Mouse (Mus musculus) gastrocnemius, adult 8-10 months (tissue): Measurements from ENCODE around the gene Adgrf5. TPM values are rescaled to one million over a fixed set of nuclear protein-coding genes. Genes with fewer than 3 reads are reported as not detected.

Experiments used
- DNase-seq, 2 experiments: peaks; one replicate each; pipeline ENCODE4 v3.0.0; 2022; ENCODE audit warnings: low spot score in 2 of 2
- total RNA-seq, 4 experiments: library from RNA; stranded (reverse); gene quantifications; 2 replicates each; pipeline ENCODE4 v1.2.4; 2022

Gene Adgrf5
- total RNA-seq, 4 experiments from 2014 or later: 52.7 to 77.3 (median 63.6) TPM

- DNase-seq: no peak
Observed at GRCm38 (mm10) chr17:43376527-43376926, 16.3 kb downstream of the Adgrf5 start.

DNA sequence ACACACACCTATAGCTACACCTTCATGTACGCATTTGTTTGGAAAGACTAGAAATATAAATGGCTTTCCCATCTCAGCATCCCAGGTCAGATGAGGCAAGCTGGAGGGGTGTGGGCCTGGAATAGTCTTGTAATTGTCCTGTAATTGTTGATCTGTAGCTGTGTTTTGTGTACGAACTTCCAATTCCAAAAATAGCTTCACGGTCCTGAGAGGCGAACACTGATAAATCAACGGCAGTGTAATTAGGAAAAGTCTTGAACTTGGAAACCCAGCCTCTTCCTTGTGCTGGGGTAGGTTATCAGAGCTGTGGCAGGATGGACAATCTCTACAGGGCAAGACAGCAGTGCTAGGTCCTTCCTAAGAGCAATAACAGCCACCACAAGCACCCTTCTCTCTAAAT is 18.5 kb downstream of the Adgrf5 start:
- DNase-seq: no peak

- no peak for DNase-seq
Observed at GRCm38 (mm10) chr17:43386331-43386730, 26.1 kb downstream of the Adgrf5 start.

DNA sequence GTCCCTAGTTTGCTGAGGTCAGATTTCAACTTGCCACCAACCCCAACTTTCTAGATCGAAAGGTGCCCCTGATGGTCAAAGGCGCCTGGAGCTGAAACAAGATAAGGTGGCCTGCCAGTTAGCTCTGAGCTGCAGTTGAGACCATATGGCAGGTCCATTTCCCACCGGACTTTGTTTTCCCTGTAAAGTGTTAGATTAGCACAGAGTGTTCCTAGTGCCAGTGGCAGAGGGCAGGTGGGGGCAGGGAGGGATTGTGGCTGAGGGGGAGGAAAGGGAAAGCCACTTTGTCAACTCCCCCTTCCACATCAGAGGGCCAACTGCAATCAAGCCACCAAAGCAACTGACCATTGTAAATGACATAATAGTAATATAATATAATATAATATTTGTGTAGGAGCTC is 26.9 kb downstream of the Adgrf5 start:
- DNase-seq: no peak

GRCm38 (mm10) chr17:43389256-43389655 is 29.0 kb downstream of the Adgrf5 start:
- no peak for DNase-seq

DNA sequence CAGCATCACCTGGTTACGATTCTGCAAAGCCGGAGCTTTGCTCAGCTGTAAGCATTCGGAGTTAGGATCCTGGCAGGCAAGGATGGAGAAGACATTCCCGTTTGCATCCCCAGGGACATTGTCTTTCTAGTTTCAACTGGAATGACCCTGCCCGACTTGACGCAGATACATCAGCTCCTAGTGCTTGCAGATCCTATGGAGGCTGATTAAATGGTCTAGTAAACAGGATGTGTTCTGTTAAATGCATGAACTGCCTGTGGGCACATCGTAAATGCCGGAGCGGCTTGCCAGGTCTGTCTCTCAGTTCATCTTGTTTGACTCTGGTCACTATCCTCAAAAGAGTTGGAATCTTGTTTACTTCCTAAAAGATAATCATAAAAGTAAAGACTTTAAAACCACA is 31.9 kb downstream of the Adgrf5 start:
- DNase-seq: no peak

- no peak for DNase-seq
Observed at GRCm38 (mm10) chr17:43393669-43394068, 33.4 kb downstream of the Adgrf5 start.

- no peak for DNase-seq
Observed at GRCm38 (mm10) chr17:43395400-43396258, 35.4 kb downstream of the Adgrf5 start.

GRCm38 (mm10) chr17:43398612-43399011 is 38.4 kb downstream of the Adgrf5 start:
- no peak for DNase-seq

- no peak for DNase-seq
Observed at GRCm38 (mm10) chr17:43399151-43399550, 38.9 kb downstream of the Adgrf5 start.

DNA sequence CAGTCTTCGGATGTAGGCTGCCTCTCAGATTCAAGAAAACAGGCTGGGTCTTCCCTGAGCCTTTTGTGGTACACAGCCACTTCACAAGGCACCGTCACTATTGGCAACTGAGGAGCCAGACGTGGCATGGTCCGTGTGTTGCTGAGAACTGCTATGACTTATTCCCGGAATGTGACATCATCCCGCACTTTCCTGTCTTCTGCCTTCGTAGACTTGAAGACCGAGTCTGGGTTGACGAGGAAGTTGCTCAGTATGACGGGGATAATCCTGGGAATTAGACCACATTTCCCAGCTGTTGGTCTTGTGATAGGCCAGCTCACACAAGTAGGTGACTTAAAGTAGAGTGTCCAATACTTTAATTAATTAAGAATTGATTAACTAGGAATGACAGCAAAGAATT is 40.2 kb downstream of the Adgrf5 start:
- DNase-seq: no peak

GRCm38 (mm10) chr17:43403851-43404250 is 43.6 kb downstream of the Adgrf5 start:
- DNase-seq: no peak

DNA sequence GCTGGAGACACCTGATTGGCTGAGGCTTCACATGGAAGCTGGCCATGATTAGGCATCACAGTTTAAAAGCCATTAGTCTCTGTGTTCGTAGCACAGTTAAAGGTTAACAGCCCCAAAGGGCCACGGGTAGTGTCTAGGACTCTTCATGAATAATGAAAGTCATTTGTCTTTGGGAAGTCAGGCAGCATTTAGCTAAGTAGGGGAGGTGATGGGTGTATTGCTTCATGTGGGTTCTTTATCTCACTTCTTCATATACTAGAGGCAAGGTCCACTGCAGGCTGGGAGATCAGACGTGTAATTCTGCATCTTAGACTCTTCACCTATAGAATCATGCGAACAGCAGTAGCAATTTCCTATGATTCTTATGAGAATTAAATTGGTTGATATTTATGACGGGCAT is 44.2 kb downstream of the Adgrf5 start:
- no peak for DNase-seq

- DNase-seq: no peak
Observed at GRCm38 (mm10) chr17:43406321-43406720, 46.1 kb downstream of the Adgrf5 start.

DNA sequence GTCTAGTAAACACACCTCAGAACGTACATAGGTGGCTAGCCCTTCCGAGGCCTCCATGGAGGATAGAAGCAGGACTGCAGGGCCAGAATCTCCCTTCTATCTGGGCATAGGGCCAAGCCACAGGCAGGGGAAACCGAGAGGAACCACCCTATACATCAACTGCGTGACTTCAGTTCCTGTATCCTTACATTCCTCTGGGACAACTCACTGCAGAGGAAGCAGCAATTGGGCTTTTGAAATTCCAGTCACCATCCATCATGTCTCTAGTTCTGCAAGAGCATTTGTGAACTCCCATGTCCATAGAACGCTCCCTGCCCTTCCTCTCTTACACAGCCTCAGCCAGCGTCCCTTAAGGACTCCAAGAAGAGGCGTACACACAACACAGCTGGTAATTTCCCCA is 47.3 kb downstream of the Adgrf5 start:
- no peak for DNase-seq

- DNase-seq: no peak
Observed at GRCm38 (mm10) chr17:43413182-43413581, 52.9 kb downstream of the Adgrf5 start.

GRCm38 (mm10) chr17:43419204-43419603 is 59.0 kb downstream of the Adgrf5 start:
- DNase-seq: no peak

- DNase-seq: no peak
Observed at GRCm38 (mm10) chr17:43420381-43420780, 60.1 kb downstream of the Adgrf5 start.

DNA sequence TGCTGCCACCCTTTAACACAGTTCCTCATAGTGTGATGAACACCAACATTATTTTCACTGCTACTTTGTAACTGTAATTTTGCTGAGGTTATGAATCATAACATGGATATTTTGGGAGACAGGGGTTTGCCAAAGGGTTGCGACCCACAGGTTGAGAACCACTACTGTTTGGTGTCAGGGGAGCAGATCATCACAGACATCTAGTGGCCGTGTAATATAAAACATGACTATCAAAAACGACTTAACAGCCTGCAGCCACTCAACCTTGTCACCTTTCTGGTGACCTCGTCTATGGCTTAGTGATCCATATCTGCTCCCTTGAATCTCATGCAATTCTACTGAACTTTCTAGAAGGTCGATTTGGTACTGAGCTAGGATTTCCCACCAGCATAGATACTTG is 63.7 kb downstream of the Adgrf5 start:
- no peak for DNase-seq

DNA sequence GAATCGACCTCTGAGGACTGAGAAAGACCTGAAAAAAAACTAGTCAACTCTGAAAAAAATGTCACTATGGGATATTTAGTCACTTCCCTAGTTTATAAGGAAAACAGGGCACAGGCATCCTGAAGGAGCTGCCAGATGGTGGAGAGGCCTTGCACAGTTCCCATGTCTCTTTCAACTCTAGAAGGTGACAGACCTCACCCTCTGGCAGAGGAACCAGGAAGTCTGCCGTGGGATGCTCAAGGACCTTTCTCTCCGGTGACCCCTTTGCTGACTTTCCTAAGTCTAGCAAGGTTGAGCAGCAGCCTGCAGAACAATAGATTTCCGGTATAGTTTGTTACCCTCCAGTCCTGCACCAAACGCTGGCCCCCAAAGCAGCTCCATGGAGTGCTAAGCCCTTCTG is 71.4 kb downstream of the Adgrf5 start:
- no peak for DNase-seq

- no peak for DNase-seq
Observed at GRCm38 (mm10) chr17:43434485-43434884, 74.2 kb downstream of the Adgrf5 start.

DNA sequence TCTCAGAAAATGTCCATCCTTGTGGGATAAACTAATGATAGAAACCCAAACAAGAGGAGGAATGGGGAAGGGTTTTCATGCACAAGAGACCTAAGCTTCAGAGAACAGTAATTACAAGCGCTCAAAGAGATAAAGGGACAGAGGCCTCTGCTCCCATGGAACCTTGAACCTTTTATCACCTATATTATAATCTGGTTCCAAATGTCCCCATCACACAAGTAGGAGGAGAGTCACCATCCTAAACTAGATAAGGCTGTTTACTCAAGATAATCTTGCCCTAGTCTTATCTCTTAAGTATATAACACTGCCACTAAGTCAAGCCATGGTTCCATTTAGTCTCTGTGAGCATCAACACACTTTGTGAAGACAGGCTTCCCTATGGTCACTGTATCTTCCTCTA is 91.0 kb downstream of the Adgrf5 start:
- no peak for DNase-seq

- DNase-seq: peak; percentile 64 to 66
Observed at GRCm38 (mm10) chr17:43458598-43458997, 98.3 kb downstream of the Adgrf5 start.
